Mouse (Mus musculus) liver, embryonic 12.5 days (tissue): ENCODE results near the gene Parp9. TPM values are rescaled to one million over a fixed set of nuclear protein-coding genes. Genes with fewer than 3 reads are reported as not detected.

Source experiments
- polyA plus RNA-seq: library from polyadenylated mRNA; unstranded; fragments of >200 nt; fragmentation: Nextera tagmentation; extraction: Ambion mirVana; gene quantifications from 2 replicates; pipeline ENCODE4 v1.2.1, GENCODE M21; 2016

The Parp9 gene
- polyA plus RNA-seq, 1 experiment from 2014 or later, result 5.8 TPM

Other genes with a start within 250 kb of the Parp9 start
- 7.1 and 7.8 TPM in 2 replicates for gene Dirc2, start 169.1 kb upstream of the Parp9 start, polyA plus RNA-seq
- 22.4 and 23.0 TPM in 2 replicates for gene Hspbap1, start 168.1 kb upstream of the Parp9 start, polyA plus RNA-seq
- gene Parp14, start 66.9 kb upstream of the Parp9 start, polyA plus RNA-seq, result 0.81 and 1.2 TPM in 2 replicates
- gene Dtx3l, start 681 bp downstream of the Parp9 start, polyA plus RNA-seq, result 3.4 and 3.5 TPM in 2 replicates
- 52.6 and 53.9 TPM in 2 replicates for gene Kpna1, start 40.3 kb downstream of the Parp9 start, polyA plus RNA-seq
- gene Wdr5b, start 102.7 kb downstream of the Parp9 start, polyA plus RNA-seq, result 3.6 and 4.0 TPM in 2 replicates
- gene Fam162a, start 133.1 kb downstream of the Parp9 start, polyA plus RNA-seq, result 242 and 259 TPM in 2 replicates
- 73.2 and 79.9 TPM in 2 replicates for gene Ccdc58, start 133.2 kb downstream of the Parp9 start, polyA plus RNA-seq
- not detected in 2 replicates for gene Csta1, start 192.8 kb downstream of the Parp9 start, polyA plus RNA-seq
- gene Stfa2l1, start 218.3 kb downstream of the Parp9 start, polyA plus RNA-seq, result 8.1 and 13.6 TPM in 2 replicates
- 31.9 and 37.4 TPM in 2 replicates for gene Gm5483, start 245.7 kb downstream of the Parp9 start, polyA plus RNA-seq